Mouse (Mus musculus): ENCODE results near the gene Gsdma2. TPM values are rescaled to one million over a fixed set of nuclear protein-coding genes. Genes with fewer than 3 reads are reported as not detected.
"Not testable (repeated sequence)": the region's sequence is repeated elsewhere in the genome, so short reads cannot be mapped to it uniquely, and the experiment has no call there.

Gene Gsdma2
- total and polyA plus RNA-seq, 3 experiments: not detected

- Histone ChIP-seq H3K79me2 (ENCODE audit: control insufficient read depth, insufficient read depth, low read length, poor library complexity) (no peaks in the 10 kb centered on the region), H3K27me3 (ENCODE audit: control insufficient read depth in 1 of 2, insufficient read depth in 2 of 2, low read length in 2 of 2) (peaks cover 15 to 23% of the 10 kb centered on the region in 2 experiments), H3K9me3 (replicated peaks; ENCODE audit: insufficient read depth, low read length) (no peaks in the 10 kb centered on the region), H3K4me1 (ENCODE audit: control insufficient read depth in 1 of 2, insufficient read depth in 2 of 2, low read length in 2 of 2) (peaks cover 2 to 5% of the 10 kb centered on the region in 2 experiments; a peak in 2 of 4 replicates), H3K27ac (ENCODE audit: control insufficient read depth, low read depth, low read length) (no peak overlapping the region), H3K9ac (ENCODE audit: control insufficient read depth, low read depth, low read length, poor library complexity, severe bottlenecking) (no peak overlapping the region), H3K4me3 (ENCODE audit: control insufficient read depth in 1 of 2, insufficient read depth in 1 of 2, low read depth in 2 of 2, low read length in 2 of 2) (no peak overlapping the region), H3K36me3 (ENCODE audit: control insufficient read depth in 1 of 2, insufficient read depth in 2 of 2, low read length in 2 of 2) (0 out of 4 replicates have a peak, but pooled peaks cover 0 to 2% of the 10 kb centered on the region in 2 experiments)
- TF ChIP-seq MAZ (IDR thresholded peaks at IDR 0.05; ENCODE audit: low read depth, low read length) (0 out of 2 replicates have a peak, but pooled peaks have one; percentile 37), SMC3 (IDR thresholded peaks at IDR 0.05; ENCODE audit: low read depth, low read length) (peak; percentile 96), MAFK (IDR thresholded peaks at IDR 0.05; ENCODE audit: borderline replicate concordance, low read depth, low read length) (no peak), MYC (IDR thresholded peaks at IDR 0.05; ENCODE audit: low read depth, low read length) (0 out of 2 replicates have a peak, but pooled peaks have one; percentile 36), ZC3H11A (IDR thresholded peaks at IDR 0.05; ENCODE audit: low read depth, low read length) (peak; percentile 88), SIN3A (IDR thresholded peaks at IDR 0.05; ENCODE audit: low read length) (peak; percentile 46; the same call in 1 of the 2 replicates), ELF1 (IDR thresholded peaks at IDR 0.05; ENCODE audit: low read depth, low read length) (peak; percentile 25; the same call in 1 of the 2 replicates), KAT2A (conservative IDR thresholded peaks at IDR 0.05; ENCODE audit: low read depth, low read length) (no peak), HCFC1 (IDR thresholded peaks at IDR 0.05; ENCODE audit: low read depth, low read length) (0 out of 2 replicates have a peak, but pooled peaks have one; percentile 18), RAD21 (IDR thresholded peaks at IDR 0.05; ENCODE audit: low read depth, low read length) (peak; percentile 83), NRF1 (IDR thresholded peaks at IDR 0.05; ENCODE audit: insufficient read depth, low read depth, low read length, poor library complexity, severe bottlenecking) (no peak), CTCF (IDR thresholded peaks at IDR 0.05 in 2 of 3, conservative IDR thresholded peaks at IDR 0.05 in 1 of 3; ENCODE audit: control insufficient read depth in 1 of 3, insufficient read depth in 1 of 3, low read depth in 2 of 3, low read length in 3 of 3, poor library complexity in 1 of 3, severe bottlenecking in 1 of 3) (peak; percentile 60 to 92 (median 88)), ZMIZ1 (IDR thresholded peaks at IDR 0.05; ENCODE audit: low read depth, low read length) (no peak), USF1 (IDR thresholded peaks at IDR 0.05; ENCODE audit: low read depth, low read length) (no peak), CHD2 (IDR thresholded peaks at IDR 0.05; ENCODE audit: low read length) (no peak)
- peak; percentile 87 for DNase-seq (ENCODE audit: low read depth, low spot score)
Measured at GRCm38 (mm10) chr11:98606763-98607162, 39.8 kb upstream of the Gsdma2 start.

DNA sequence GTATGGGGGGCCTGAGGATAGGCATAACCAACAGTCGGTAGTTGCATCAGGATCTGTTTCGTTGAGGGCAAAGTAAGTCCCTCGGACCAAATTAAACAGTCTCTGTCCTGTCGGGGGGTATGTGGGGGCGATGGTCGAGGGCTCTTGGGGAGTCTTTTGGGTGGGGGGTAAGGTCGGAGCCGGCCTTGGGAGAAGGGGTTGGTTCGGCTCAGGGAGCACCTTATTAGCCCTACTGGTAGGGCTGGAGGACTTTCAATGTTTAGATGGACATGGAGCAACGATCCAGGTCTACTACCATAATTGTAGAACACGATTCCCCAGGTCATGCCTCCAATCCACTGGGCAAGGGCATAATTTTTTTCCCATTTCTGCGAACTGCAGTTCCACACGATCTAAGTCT is 25.8 kb upstream of the Gsdma2 start:
- TF ChIP-seq E2F4 (IDR thresholded peaks at IDR 0.05; ENCODE audit: borderline replicate concordance, low read depth, low read length): no peak
- TF ChIP-seq HCFC1 (IDR thresholded peaks at IDR 0.05; ENCODE audit: low read depth, low read length): no peak
- no peak for TF ChIP-seq RCOR1 (IDR thresholded peaks at IDR 0.05; ENCODE audit: low read depth, low read length)
- no peak for TF ChIP-seq EP300 (IDR thresholded peaks at IDR 0.05; ENCODE audit: low read depth in 1 of 2, low read length in 2 of 2)
- no peak for TF ChIP-seq ELF1 (IDR thresholded peaks at IDR 0.05; ENCODE audit: low read depth, low read length)
- TF ChIP-seq NELFE (IDR thresholded peaks at IDR 0.05; ENCODE audit: low read depth, low read length): no peak
- no peak for TF ChIP-seq SIN3A (IDR thresholded peaks at IDR 0.05; ENCODE audit: low read length)
- TF ChIP-seq BHLHE40 (IDR thresholded peaks at IDR 0.05; ENCODE audit: borderline replicate concordance, low read depth, low read length): no peak
- no peak for TF ChIP-seq TCF12 (IDR thresholded peaks at IDR 0.05; ENCODE audit: low read depth, low read length)
- no peak for TF ChIP-seq SMC3 (IDR thresholded peaks at IDR 0.05; ENCODE audit: low read depth, low read length)
- no peak for TF ChIP-seq CHD2 (IDR thresholded peaks at IDR 0.05; ENCODE audit: low read length)
- no peak for TF ChIP-seq ZKSCAN1 (IDR thresholded peaks at IDR 0.05; ENCODE audit: low read depth, low read length)
- no peak for TF ChIP-seq GATA1 (IDR thresholded peaks at IDR 0.05; ENCODE audit: low read depth, low read length)
- no peak for TF ChIP-seq JUND (IDR thresholded peaks at IDR 0.05; ENCODE audit: low read depth, low read length)
- H3K9me3 ChIP-seq (replicated peaks; ENCODE audit: insufficient read depth, low read length): no peaks in the 10 kb centered on the region
- no peaks in the 10 kb centered on the region; a peak in 1 of 4 replicates for H3K36me3 ChIP-seq (ENCODE audit: control insufficient read depth in 1 of 2, insufficient read depth in 2 of 2, low read length in 2 of 2)
- DNase-seq (ENCODE audit: low read depth, low spot score): no peak
- no peaks in the 10 kb centered on the region for H3K4me1 ChIP-seq (ENCODE audit: control insufficient read depth in 1 of 2, insufficient read depth in 2 of 2, low read length in 2 of 2)
- no peak overlapping the region for H3K9ac ChIP-seq (ENCODE audit: control insufficient read depth, low read depth, low read length, poor library complexity, severe bottlenecking)
- H3K79me2 ChIP-seq (ENCODE audit: control insufficient read depth, insufficient read depth, low read length, poor library complexity): no peaks in the 10 kb centered on the region
- H3K27me3 ChIP-seq (ENCODE audit: control insufficient read depth in 1 of 2, insufficient read depth in 2 of 2, low read length in 2 of 2): no peaks in the 10 kb centered on the region
- H3K4me3 ChIP-seq (ENCODE audit: control insufficient read depth in 1 of 2, insufficient read depth in 1 of 2, low read depth in 2 of 2, low read length in 2 of 2): no peak overlapping the region
- H3K27ac ChIP-seq (ENCODE audit: control insufficient read depth, low read depth, low read length): no peak overlapping the region

DNA sequence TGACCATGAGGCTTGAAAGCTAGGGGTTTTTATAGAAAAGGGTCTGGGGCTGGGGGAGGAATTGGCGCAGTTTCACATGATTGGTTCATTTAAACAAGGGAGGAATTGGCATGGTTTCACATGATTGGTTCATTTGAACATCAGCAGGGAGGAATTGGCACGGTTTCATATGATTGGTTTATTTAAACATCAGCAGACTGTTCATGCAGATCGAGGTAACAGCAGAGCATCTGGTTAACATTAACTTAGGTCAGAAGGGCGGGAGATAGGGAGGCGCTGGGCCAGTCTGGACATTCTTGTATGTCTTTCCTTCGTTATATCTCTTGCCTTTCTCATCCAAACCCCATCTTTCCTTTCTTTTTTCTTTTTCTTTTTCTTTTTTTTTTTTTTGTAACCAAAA is 22.6 kb upstream of the Gsdma2 start:
- DNase-seq (ENCODE audit: low read depth, low spot score); H3K79me2 ChIP-seq (ENCODE audit: control insufficient read depth, insufficient read depth, low read length, poor library complexity); H3K9me3 ChIP-seq (replicated peaks; ENCODE audit: insufficient read depth, low read length); H3K27me3 ChIP-seq (ENCODE audit: control insufficient read depth in 1 of 2, insufficient read depth in 2 of 2, low read length in 2 of 2); H3K9ac ChIP-seq (ENCODE audit: control insufficient read depth, low read depth, low read length, poor library complexity, severe bottlenecking); H3K4me1 ChIP-seq (ENCODE audit: control insufficient read depth in 1 of 2, insufficient read depth in 2 of 2, low read length in 2 of 2); H3K27ac ChIP-seq (ENCODE audit: control insufficient read depth, low read depth, low read length); H3K4me3 ChIP-seq (ENCODE audit: control insufficient read depth in 1 of 2, insufficient read depth in 1 of 2, low read depth in 2 of 2, low read length in 2 of 2); H3K36me3 ChIP-seq (ENCODE audit: control insufficient read depth in 1 of 2, insufficient read depth in 2 of 2, low read length in 2 of 2): not testable (repeated sequence)
